Mouse (Mus musculus): Measurements from ENCODE around the gene Haus8. TPM values are rescaled to one million over a fixed set of nuclear protein-coding genes. Genes with fewer than 3 reads are reported as not detected.
"Not testable (repeated sequence)": the region's sequence is repeated elsewhere in the genome, so short reads cannot be mapped to it uniquely, and the experiment has no call there.

Haus8 gene
- total and polyA plus RNA-seq, 3 experiments, result 21.0 to 30.3 (median 25.1) TPM

GRCm38 (mm10) chr8:71288441-71288949 is 15.8 kb upstream of the Haus8 start:
- no peak overlapping the region for H3K4me2 ChIP-seq (ENCODE audit: insufficient read depth, low read depth, poor library complexity, severe bottlenecking)
- in situ Hi-C loops (cut with MboI; ENCODE audit: low pct_ligation_motif_present, low pct_unique_long_range_greater_than_20kb, low sequenced_read_pairs), result no loop called here
- H3K36me3 ChIP-seq (replicated peaks in 1 of 2; ENCODE audit: control insufficient read depth in 1 of 2, insufficient read depth in 1 of 2, low read length in 1 of 2), result peaks cover 23 to 69% of the 10 kb centered on the region in 2 experiments
- no peak for TF ChIP-seq POLR2A (IDR thresholded peaks at IDR 0.05; ENCODE audit: low read depth, low read length)
- no peak for TF ChIP-seq JUND (conservative IDR thresholded peaks at IDR 0.05; ENCODE audit: low read depth, low read length)
- TF ChIP-seq CTCF (conservative IDR thresholded peaks at IDR 0.05 in 1 of 2, IDR thresholded peaks at IDR 0.05 in 1 of 2; ENCODE audit: low read depth in 2 of 2, low read length in 2 of 2), result peak; percentile 7 to 35; a peak in 2 of 4 replicates
- H3K4me3 ChIP-seq (replicated peaks in 1 of 3; ENCODE audit: low read depth in 2 of 3, low read length in 2 of 3, poor library complexity in 1 of 3), result no peak overlapping the region
- dilution Hi-C loops (cut with MboI; ENCODE audit: extremely low pct_ligation_motif_present, extremely low pct_unique_long_range_greater_than_20kb, low sequenced_read_pairs), result no loop called here
- no peak overlapping the region for H3K27ac ChIP-seq (ENCODE audit: insufficient read depth, low read depth)
- DNase-seq (ENCODE audit: extremely low read depth), result no peak
- H3K4me1 ChIP-seq (ENCODE audit: control insufficient read depth in 1 of 2, insufficient read depth in 2 of 2), result peaks cover 4 to 22% of the 10 kb centered on the region in 2 experiments; a peak in 3 of 4 replicates
- H3K9ac ChIP-seq (ENCODE audit: insufficient read depth, low read depth), result no peak overlapping the region
- H3K9me3 ChIP-seq (replicated peaks; ENCODE audit: low read length), result no peaks in the 10 kb centered on the region
- peaks cover 9% of the 10 kb centered on the region for H3K79me2 ChIP-seq (replicated peaks; ENCODE audit: control insufficient read depth, extremely low read depth, insufficient read depth, poor library complexity, severe bottlenecking)
- H3K27me3 ChIP-seq (replicated peaks), result no peaks in the 10 kb centered on the region

GRCm38 (mm10) chr8:71286223-71286622 is 13.5 kb upstream of the Haus8 start:
- Histone ChIP-seq H3K4me1 (ENCODE audit: control insufficient read depth in 1 of 2, insufficient read depth in 2 of 2) (peaks cover 4 to 20% of the 10 kb centered on the region in 2 experiments; a peak in 3 of 4 replicates), H3K36me3 (replicated peaks in 1 of 2; ENCODE audit: control insufficient read depth in 1 of 2, insufficient read depth in 1 of 2, low read length in 1 of 2) (peaks cover 17 to 69% of the 10 kb centered on the region in 2 experiments)
- H3K4me2 ChIP-seq (ENCODE audit: insufficient read depth, low read depth, poor library complexity, severe bottlenecking); H3K27ac ChIP-seq (ENCODE audit: insufficient read depth, low read depth); H3K27me3 ChIP-seq (replicated peaks); H3K9me3 ChIP-seq (replicated peaks; ENCODE audit: low read length); H3K79me2 ChIP-seq (replicated peaks; ENCODE audit: control insufficient read depth, extremely low read depth, insufficient read depth, poor library complexity, severe bottlenecking); dilution Hi-C loops (cut with MboI; ENCODE audit: extremely low pct_ligation_motif_present, extremely low pct_unique_long_range_greater_than_20kb, low sequenced_read_pairs); DNase-seq (ENCODE audit: extremely low read depth); H3K4me3 ChIP-seq (replicated peaks in 1 of 3; ENCODE audit: low read depth in 2 of 3, low read length in 2 of 3, poor library complexity in 1 of 3); in situ Hi-C loops (cut with MboI; ENCODE audit: low pct_ligation_motif_present, low pct_unique_long_range_greater_than_20kb, low sequenced_read_pairs); H3K9ac ChIP-seq (ENCODE audit: insufficient read depth, low read depth): not testable (repeated sequence)

GRCm38 (mm10) chr8:71282621-71283020 is 9.9 kb upstream of the Haus8 start:
- TF ChIP-seq ZMIZ1 (IDR thresholded peaks at IDR 0.05; ENCODE audit: low read depth, low read length) (no peak), PAX5 (IDR thresholded peaks at IDR 0.05; ENCODE audit: low read length) (no peak), BHLHE40 (IDR thresholded peaks at IDR 0.05; ENCODE audit: low read depth, low read length) (no peak), RCOR1 (conservative IDR thresholded peaks at IDR 0.05; ENCODE audit: low read depth, low read length) (no peak), MAX (IDR thresholded peaks at IDR 0.05; ENCODE audit: low read length) (no peak), POLR2AphosphoS2 (IDR thresholded peaks at IDR 0.05; ENCODE audit: low read depth, low read length) (no peak), CHD2 (IDR thresholded peaks at IDR 0.05; ENCODE audit: low read length) (no peak), JUND (conservative IDR thresholded peaks at IDR 0.05; ENCODE audit: low read depth, low read length) (no peak), MXI1 (IDR thresholded peaks at IDR 0.05; ENCODE audit: low read depth, low read length) (no peak)
- dilution Hi-C loops (cut with MboI; ENCODE audit: extremely low pct_ligation_motif_present, extremely low pct_unique_long_range_greater_than_20kb, low sequenced_read_pairs), result no loop called here
- H3K9me3 ChIP-seq (replicated peaks; ENCODE audit: low read length), result no peaks in the 10 kb centered on the region
- H3K27ac ChIP-seq (ENCODE audit: insufficient read depth, low read depth), result no peak overlapping the region
- H3K36me3 ChIP-seq (replicated peaks in 1 of 2; ENCODE audit: control insufficient read depth in 1 of 2, insufficient read depth in 1 of 2, low read length in 1 of 2), result peaks cover 0 to 52% of the 10 kb centered on the region in 2 experiments
- H3K27me3 ChIP-seq (replicated peaks), result no peaks in the 10 kb centered on the region
- in situ Hi-C loops (cut with MboI; ENCODE audit: low pct_ligation_motif_present, low pct_unique_long_range_greater_than_20kb, low sequenced_read_pairs), result no loop called here
- H3K4me1 ChIP-seq (ENCODE audit: control insufficient read depth in 1 of 2, insufficient read depth in 2 of 2), result peaks cover 0 to 34% of the 10 kb centered on the region in 2 experiments; a peak in 2 of 4 replicates
- H3K79me2 ChIP-seq (replicated peaks; ENCODE audit: control insufficient read depth, extremely low read depth, insufficient read depth, poor library complexity, severe bottlenecking), result peaks cover 8% of the 10 kb centered on the region
- no peak overlapping the region for H3K4me3 ChIP-seq (replicated peaks in 1 of 3; ENCODE audit: low read depth in 2 of 3, low read length in 2 of 3, poor library complexity in 1 of 3)
- H3K9ac ChIP-seq (ENCODE audit: insufficient read depth, low read depth), result no peak overlapping the region
- H3K4me2 ChIP-seq (ENCODE audit: insufficient read depth, low read depth, poor library complexity, severe bottlenecking), result no peak overlapping the region
- DNase-seq (ENCODE audit: extremely low read depth), result no peak

- H3K9ac ChIP-seq (ENCODE audit: insufficient read depth, low read depth); DNase-seq (ENCODE audit: extremely low read depth); H3K27me3 ChIP-seq (replicated peaks); H3K27ac ChIP-seq (ENCODE audit: insufficient read depth, low read depth); H3K9me3 ChIP-seq (replicated peaks; ENCODE audit: low read length); H3K4me2 ChIP-seq (ENCODE audit: insufficient read depth, low read depth, poor library complexity, severe bottlenecking); H3K4me3 ChIP-seq (replicated peaks in 1 of 3; ENCODE audit: low read depth in 2 of 3, low read length in 2 of 3, poor library complexity in 1 of 3); H3K79me2 ChIP-seq (replicated peaks; ENCODE audit: control insufficient read depth, extremely low read depth, insufficient read depth, poor library complexity, severe bottlenecking); dilution Hi-C loops (cut with MboI; ENCODE audit: extremely low pct_ligation_motif_present, extremely low pct_unique_long_range_greater_than_20kb, low sequenced_read_pairs); in situ Hi-C loops (cut with MboI; ENCODE audit: low pct_ligation_motif_present, low pct_unique_long_range_greater_than_20kb, low sequenced_read_pairs): not testable (repeated sequence)
- H3K4me1 ChIP-seq (ENCODE audit: control insufficient read depth in 1 of 2, insufficient read depth in 2 of 2), result peaks cover 0 to 34% of the 10 kb centered on the region in 2 experiments; a peak in 2 of 4 replicates
- peaks cover 0 to 54% of the 10 kb centered on the region in 2 experiments for H3K36me3 ChIP-seq (replicated peaks in 1 of 2; ENCODE audit: control insufficient read depth in 1 of 2, insufficient read depth in 1 of 2, low read length in 1 of 2)
Observed at GRCm38 (mm10) chr8:71281731-71282130, 9.0 kb upstream of the Haus8 start.

DNA sequence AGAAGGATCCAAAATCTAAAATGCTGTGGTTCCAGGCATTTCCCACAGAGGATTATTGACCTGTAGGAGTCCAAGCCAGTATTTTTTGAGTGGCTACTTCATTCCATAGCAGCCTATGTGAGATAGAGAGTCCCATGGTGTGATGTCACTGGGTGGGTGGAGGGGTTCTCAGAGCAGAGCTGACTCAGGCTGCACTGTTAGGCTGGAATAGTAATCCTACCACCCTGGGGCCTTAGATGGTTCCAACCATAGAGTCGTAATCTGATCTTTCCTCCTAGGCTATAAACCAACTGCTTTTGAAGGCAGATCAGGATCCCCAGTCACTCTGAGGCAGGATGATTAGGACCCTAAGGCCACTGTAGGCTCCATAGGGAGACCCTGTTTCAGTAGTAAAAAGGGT is 6.7 kb upstream of the Haus8 start:
- H3K9me3 ChIP-seq (replicated peaks; ENCODE audit: low read length); H3K4me3 ChIP-seq (replicated peaks in 1 of 3; ENCODE audit: low read depth in 2 of 3, low read length in 2 of 3, poor library complexity in 1 of 3); H3K27me3 ChIP-seq (replicated peaks); H3K9ac ChIP-seq (ENCODE audit: insufficient read depth, low read depth); dilution Hi-C loops (cut with MboI; ENCODE audit: extremely low pct_ligation_motif_present, extremely low pct_unique_long_range_greater_than_20kb, low sequenced_read_pairs); DNase-seq (ENCODE audit: extremely low read depth); in situ Hi-C loops (cut with MboI; ENCODE audit: low pct_ligation_motif_present, low pct_unique_long_range_greater_than_20kb, low sequenced_read_pairs); H3K27ac ChIP-seq (ENCODE audit: insufficient read depth, low read depth); H3K4me2 ChIP-seq (ENCODE audit: insufficient read depth, low read depth, poor library complexity, severe bottlenecking): not testable (repeated sequence)
- H3K36me3 ChIP-seq (replicated peaks in 1 of 2; ENCODE audit: control insufficient read depth in 1 of 2, insufficient read depth in 1 of 2, low read length in 1 of 2), result peaks cover 3 to 63% of the 10 kb centered on the region in 2 experiments
- H3K79me2 ChIP-seq (replicated peaks; ENCODE audit: control insufficient read depth, extremely low read depth, insufficient read depth, poor library complexity, severe bottlenecking), result peaks cover 11% of the 10 kb centered on the region
- peaks cover 3 to 33% of the 10 kb centered on the region in 2 experiments; a peak in 2 of 4 replicates for H3K4me1 ChIP-seq (ENCODE audit: control insufficient read depth in 1 of 2, insufficient read depth in 2 of 2)

Data from CH12.LX (cell line).